Mouse (Mus musculus): ENCODE measurements around the gene Psg16.

Psg16 gene

DNA sequence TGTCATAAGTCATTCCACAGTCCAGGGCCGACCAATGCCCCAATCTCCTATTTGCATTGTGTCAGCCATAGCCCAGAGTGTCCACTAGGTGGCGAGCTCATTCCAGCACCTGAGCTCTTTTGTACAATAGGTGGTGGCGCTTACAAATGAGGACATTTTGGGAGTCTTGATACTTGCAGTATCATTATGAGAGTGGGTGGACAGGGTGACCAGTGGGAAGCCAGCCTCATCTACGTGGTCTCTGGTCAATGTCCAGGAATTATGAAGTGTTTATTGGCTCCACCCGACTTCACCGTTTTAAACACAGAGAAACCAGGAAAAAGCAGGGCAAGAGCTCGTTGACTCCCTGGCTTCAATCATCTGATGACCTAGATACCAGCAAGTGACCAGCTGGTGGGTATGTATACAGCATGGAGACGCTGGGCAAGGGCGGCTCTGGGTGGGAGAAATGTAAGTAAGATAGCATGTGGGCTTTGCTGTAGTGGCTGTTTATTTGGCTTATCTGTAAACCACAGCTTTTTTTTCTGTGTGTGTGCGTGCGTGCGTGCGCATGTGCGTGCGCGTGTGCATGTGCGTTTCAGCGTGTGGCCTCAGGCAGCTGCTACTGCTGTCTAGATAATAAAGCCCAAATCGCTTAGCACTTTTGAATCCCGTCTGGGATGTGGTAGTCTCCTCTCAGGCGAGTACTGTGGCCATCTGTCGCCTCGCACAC, at the start of gene Psg16:
Gene Psg16 (plus strand): TSS at position 137 of the 712 bp plus-strand sequence.
- in situ Hi-C loops (cut with MboI; ENCODE audit: low sequenced_read_pairs), result no loop called here

GRCm38 (mm10) chr7:17024141-17024540, 49.7 kb upstream of the Psg16 start:
- in situ Hi-C loops (cut with MboI; ENCODE audit: low sequenced_read_pairs), result no loop called here

DNA sequence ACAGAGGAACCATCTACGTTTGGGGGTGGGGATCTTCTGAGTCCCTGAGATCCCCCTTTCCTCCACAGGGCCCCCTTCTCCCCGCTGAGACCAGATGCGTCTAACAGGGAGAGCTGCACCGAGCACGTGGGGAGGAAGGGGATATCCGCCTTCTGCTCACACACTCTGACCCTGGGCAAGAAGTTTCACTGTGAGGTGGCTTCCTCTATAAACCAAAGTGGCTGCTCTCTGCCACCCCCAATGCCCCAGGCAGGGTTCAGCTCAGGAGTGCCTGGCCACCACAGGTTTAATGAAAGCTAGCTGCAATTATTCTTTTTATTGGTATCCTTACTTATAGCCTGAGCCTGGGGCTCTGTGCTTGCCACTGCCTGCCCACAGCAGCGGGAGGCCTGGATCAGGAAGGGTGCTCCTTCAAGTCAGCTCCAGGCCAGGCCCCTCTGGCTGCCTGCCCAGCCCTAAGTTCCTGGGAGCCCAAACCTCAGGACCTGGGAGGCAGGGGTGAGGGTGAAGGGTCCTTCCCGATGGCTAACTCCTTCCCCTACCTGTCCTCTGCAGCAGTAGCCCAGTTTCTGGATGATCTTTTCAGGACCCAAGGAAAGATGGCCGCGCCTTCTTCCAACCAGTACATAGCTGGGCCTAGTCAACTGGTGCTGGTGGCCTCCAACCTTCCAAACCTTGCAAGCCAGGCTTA, 48.9 kb upstream of the Psg16 start:
- in situ Hi-C loops (cut with MboI; ENCODE audit: low sequenced_read_pairs), result no loop called here

- in situ Hi-C loops (cut with MboI; ENCODE audit: low sequenced_read_pairs), result no loop called here
Observed at GRCm38 (mm10) chr7:17025505-17025894, 48.3 kb upstream of the Psg16 start.

DNA sequence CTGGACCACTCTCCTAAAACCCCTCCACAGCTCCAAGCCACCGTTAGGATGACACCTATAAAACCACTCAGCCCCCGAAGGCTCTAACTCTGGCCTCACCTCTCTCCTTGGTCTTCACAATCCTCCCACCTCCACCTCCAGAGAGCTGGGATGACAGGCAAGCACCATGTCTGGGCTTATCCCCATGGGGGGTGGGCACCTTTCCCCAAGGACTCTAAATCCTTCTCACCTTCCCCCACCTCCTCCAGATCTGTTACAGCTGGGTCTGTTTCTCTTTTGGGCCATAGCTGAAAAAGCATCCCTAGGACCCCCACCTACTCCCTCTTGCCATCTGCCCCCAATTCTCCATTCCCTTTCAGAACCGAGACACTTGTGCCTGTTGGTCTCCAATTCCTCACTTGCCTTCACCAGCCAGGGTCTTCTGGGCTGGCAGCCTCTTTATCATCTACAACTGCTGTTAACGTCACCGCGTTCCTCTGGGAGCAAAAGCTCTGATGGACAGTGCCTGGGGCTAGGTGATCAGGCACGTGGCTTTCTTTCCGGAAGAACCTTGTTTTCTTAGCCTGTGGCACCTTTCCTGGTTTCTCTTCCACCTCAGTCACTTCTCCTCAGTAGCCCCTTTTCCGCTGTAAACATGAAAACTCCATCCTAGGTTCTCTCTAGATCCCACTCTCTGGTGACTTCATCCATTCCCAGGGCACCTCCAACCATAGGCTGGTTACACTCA, 47.8 kb upstream of the Psg16 start:
- in situ Hi-C loops (cut with MboI; ENCODE audit: low sequenced_read_pairs), result no loop called here

DNA sequence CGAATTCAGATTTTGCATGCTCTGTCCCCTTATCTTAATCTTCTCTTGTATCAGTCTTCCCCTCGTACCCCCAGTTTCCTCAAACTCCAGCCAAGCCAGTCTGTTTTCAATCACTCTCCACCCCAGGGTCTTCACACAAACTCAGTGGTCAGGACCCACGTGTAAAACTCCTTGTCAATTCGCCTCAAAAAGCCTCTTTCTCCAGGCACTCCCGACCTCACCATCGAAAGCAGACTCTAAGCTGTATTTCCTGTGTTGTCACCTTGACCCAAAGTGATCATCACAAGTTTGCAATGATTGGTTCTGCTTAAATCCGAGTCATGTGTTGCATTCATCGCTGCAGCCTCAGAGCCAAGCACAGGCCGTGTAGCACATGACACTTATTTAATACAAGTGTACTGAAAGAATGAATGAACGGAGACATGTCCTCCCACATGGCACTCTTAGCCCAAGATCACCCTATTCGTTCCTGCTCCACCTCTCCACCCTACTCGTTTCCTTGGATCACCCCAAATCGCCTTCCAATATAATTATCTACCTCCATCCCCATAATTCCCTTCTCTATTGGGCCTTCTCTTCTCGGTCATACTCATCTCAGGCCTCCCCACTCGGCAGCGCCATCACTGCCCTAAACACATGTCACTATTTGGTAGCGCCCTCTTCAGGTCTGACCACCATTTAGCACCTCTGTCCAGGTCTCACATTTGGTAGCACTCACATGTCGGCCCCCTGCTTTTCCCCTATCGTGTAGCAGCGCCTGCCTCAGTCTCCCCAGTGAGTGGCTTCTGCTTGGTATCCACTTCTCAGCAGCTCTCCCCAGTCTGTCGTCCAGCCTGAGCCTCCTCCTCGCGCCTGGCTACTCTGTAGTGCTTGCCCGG, 46.9 kb upstream of the Psg16 start:
- in situ Hi-C loops (cut with MboI; ENCODE audit: low sequenced_read_pairs), result no loop called here

- in situ Hi-C loops (cut with MboI; ENCODE audit: low sequenced_read_pairs), result no loop called here
Observed at GRCm38 (mm10) chr7:17027588-17028343, 46.1 kb upstream of the Psg16 start, which contains the start of gene Ppp5c. TSS of gene Ppp5c (minus strand) at chr7:17027924.

DNA sequence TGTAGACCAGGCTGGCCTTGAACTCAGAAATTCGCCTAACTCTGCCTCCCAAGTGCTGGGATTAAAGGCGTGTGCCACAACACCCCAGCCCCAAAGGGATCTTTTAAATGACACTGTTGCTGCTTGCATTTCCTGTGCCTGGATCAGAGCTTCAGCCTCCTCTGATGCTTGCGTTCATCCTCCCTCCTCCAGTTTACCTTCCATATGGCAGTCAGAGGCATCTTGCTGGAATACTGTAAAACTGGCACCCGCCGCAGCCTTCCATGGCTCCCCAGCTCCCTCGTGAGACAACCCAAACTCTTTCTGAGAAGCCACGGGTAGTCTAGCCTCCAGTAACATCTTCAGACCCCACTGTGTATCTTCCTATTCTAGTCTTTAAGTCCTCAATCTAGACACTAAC, 44.9 kb upstream of the Psg16 start:
- in situ Hi-C loops (cut with MboI; ENCODE audit: low sequenced_read_pairs), result no loop called here

- in situ Hi-C loops (cut with MboI; ENCODE audit: low sequenced_read_pairs), result no loop called here
Observed at GRCm38 (mm10) chr7:17030239-17030638, 43.6 kb upstream of the Psg16 start.

DNA sequence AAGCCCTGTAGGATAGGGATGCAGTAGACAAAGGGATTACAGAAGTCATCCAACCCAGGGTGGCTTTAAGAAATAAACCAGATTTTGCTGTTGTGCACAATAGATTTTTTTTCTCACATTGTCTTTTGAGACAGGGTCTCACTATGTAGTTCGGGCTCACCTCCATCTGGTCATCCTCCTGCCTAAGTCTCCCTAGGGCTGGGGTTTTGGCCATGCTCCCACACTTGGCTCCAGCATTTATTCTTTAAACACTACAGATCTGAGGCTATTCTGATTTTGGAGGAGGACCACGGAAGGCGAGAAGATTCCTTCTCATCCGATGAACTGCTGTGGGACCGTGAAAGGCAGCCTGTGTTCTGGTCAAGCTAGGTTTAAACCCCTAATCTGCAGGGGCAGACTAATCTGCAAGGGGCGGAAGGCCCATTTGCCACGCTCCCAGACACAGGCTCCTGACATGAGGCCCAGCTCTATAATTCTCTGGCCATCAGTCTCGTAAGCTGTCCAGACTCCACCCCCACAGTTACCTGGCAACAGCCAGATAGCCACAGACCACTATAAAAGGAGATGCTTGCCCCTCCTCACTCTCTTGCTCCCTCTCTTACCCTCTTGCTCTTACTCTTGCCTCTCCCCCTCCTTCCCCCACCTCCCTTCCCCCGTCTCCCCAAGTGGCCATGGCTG, 35.7 kb upstream of the Psg16 start:
- in situ Hi-C loops (cut with MboI; ENCODE audit: low sequenced_read_pairs), result no loop called here

GRCm38 (mm10) chr7:17039373-17039772, 34.5 kb upstream of the Psg16 start:
- in situ Hi-C loops (cut with MboI; ENCODE audit: low sequenced_read_pairs), result no loop called here

GRCm38 (mm10) chr7:17045743-17046142, 28.1 kb upstream of the Psg16 start:
- in situ Hi-C loops (cut with MboI; ENCODE audit: low sequenced_read_pairs), result no loop called here

DNA sequence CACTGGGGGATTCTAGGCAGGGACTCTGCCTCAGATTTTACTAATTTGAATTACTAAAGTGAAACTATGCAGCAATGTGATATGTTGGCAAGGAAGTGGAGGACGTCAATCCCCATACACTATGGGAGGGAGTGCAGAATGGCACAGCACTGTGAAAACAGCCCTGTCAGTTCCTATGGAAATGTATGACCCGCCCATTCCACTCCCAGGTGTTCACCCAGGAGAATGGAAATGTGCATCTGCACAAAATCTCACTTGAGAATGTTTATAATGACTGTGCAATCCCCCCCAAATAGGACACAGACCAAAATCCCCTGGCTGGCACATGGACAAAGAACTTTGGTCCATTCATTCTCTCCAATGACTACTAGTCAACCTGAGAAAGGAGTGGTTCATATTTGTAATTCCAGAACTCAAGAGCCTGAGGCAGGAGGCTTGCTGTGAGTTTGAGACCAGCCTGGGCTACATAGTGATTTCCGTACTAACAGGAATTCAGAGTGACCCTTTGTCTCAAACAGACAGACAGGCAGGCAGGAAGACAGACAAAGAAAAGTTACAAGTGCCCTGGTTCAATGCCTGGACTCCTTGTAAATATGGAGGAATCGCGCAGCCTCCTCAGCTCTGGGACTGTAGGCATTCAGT, 26.7 kb upstream of the Psg16 start:
- in situ Hi-C loops (cut with MboI; ENCODE audit: low sequenced_read_pairs), result no loop called here

- in situ Hi-C loops (cut with MboI; ENCODE audit: low sequenced_read_pairs), result no loop called here
Observed at GRCm38 (mm10) chr7:17048431-17049190, 25.2 kb upstream of the Psg16 start.

DNA sequence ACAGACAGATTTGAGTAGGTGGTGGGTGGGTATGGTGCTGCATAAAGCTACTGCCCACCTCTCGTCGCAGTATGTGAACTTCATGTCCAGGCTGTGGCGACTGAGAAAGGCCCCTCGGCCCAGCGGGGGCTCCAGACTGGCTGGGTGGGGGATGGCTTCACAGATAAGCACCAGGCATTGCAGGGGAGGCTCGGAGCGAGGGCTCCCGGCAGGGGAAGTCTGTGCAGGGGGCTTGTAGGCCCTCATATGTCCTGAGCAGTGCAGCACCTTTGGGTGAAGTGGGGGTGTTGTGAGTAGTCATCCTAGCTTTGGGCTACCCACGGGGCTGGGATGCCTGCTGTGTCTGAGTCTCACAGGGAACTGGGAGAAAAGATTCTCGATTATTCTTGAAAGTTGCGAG, 23.3 kb upstream of the Psg16 start:
- in situ Hi-C loops (cut with MboI; ENCODE audit: low sequenced_read_pairs), result loop anchor here (10.0 kb wide), 1 partner anchor 116 kb away; no protein-coding TSS in a partner anchor

DNA sequence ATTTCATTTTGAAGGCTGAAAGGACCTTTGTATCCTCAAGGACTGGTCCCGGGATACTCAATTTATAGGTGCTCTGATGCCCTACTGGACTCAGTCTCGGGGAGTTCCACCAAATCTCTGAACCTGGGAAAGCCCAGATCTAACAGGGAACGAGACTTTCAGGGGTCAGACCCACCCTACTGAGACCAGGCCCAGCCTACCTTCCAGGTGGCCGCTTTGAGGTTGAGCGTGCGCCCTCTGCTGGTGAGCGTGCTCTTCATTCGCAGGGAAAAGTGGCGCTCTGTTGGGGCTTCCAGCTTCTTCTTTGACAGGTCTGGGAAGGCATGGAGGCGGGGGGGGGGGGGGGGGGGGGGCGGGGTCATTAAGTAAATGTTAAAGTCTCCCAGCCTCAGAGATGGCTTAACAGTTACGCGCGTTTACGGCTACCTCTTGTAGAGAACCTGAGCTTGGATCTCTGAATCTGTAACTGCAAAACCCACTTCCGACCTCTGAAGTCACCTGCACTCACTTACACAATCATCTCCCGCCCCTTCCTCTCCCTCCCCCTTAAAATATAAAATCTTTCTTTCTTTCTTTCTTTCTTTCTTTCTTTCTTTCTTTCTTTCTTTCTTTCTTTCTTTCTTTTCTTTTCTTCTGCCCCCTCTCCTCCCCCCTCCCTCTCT, 22.8 kb upstream of the Psg16 start:
- in situ Hi-C loops (cut with MboI; ENCODE audit: low sequenced_read_pairs), result loop anchor here (10.0 kb wide), 1 partner anchor 116 kb away; no protein-coding TSS in a partner anchor

DNA sequence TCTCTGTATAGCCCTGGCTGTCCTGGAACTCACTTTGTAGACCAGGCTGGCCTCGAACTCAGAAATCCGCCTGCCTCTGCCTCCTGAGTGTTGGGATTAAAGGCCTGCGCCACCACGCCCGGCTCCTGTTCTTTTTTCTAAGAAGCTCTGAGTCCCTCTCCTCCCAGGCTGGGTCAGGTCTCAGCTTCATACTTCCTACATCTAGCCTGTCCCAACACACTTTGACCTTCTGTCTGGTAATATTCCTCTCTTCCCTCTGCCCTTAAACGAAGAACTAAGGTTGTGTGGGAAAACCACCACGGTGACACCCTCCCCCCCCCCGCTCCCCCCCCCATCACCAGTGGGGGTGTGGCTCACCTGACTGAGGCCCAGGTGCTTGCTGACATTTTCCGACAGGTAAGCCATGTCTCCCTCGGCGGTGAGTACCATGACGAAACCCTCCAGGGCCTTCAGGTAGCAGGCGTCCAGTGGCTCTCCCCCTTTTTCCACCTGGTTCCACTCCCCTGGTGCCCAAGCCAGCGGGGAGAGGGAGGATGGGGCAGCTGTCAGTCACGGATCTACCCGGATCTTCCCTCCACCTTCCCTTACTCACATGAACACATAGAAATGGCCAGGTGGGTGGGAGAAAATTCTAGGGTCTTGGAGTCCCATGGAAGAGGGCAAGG, 19.4 kb upstream of the Psg16 start:
- in situ Hi-C loops (cut with MboI; ENCODE audit: low sequenced_read_pairs), result loop anchor here (10.0 kb wide), 1 partner anchor 120 kb away; no protein-coding TSS in a partner anchor

Data from CH12F3 (cell line).